Mouse (Mus musculus): ENCODE results near the gene Olfr181.

Gene Olfr181

DNA sequence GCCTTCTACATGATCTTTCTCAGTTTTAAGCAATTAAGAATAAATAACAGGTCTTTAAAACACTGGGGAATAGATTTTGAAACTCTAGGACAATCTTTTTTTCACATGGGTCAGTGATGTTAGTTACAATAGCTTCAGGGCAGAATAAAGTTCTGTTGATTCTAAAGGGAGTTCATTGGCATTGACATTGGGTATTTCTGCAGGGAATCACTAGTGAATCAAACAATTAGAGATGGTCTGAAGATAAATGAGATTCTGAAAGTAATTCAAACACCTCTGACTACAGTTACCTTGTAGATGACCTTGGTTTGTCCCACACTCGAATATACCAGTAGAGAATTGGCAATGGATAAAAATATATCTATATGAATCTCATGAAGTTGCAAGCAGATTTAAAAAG, at the start of gene Olfr181:
Gene Olfr181 (minus strand): TSS at position 101 of the 400 bp plus-strand sequence.
- DNase-seq, result no peak

DNA sequence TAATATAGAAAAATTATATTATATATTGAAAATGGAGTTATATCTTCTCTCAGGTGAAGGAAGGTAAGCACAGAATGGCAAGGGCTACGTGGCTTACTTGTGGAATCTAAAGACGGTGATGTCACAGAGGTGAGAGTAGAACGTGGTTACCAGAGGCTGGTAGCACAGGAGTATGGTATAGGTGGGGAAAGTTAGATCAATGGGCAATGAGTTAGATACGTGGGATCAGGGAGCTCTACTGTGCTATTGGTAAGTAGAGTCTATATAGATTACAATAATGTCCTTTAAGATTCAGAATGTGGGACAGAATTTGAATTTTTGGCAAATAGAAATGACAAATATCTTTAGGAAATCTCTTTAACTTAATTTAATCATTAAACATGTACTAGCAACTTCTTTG, 737 bp upstream of the Olfr181 start, which contains the start of gene Olfr180:
Gene Olfr180 (minus strand): TSS at position 101 of the 400 bp plus-strand sequence.
- no peak for DNase-seq

DNA sequence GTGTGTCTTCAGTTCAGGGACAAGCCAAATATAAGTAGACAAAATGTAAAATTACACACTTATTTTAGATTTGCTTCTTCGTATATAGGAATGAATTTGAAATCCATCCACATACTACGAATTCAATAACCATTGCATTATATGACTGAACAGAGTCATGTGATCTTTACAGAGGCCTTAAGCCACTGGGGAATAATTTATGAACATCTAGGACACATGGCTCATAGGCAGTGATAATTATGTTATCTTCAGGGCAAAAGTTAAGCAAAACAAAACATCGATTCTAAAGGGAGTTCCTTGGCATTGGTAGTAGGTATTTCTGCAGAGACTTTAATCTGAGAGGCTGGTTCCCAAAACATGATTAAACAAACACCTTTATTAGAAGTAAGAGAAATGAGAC, 36.6 kb downstream of the Olfr181 start, which contains the start of gene Olfr178:
Gene Olfr178 (minus strand): TSS at position 101 of the 400 bp plus-strand sequence.
- no peak for DNase-seq

DNA sequence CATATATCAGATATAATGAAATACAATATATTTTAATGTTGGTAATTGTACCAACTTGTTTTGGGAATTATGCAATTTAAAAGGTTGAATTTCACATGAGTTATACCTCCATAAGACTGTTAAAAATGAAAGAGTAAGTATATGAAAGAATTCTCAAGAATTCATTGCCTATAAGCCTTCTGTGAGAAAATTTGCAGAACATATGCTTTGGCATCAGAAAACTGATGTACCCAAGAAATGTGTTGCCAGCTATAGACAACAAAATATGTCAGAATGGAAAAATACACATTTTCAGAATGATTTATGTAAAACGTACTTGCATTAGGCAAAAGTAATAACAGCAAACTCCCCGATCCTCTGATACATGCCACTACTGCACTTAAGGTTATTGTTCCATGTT, 44.1 kb downstream of the Olfr181 start:
- no peak for DNase-seq
